Mouse (Mus musculus): ENCODE results near the gene Sh3bp1.
"Not testable (repeated sequence)": the region's sequence is repeated elsewhere in the genome, so short reads cannot be mapped to it uniquely, and the experiment has no call there.

Sh3bp1 gene

DNA sequence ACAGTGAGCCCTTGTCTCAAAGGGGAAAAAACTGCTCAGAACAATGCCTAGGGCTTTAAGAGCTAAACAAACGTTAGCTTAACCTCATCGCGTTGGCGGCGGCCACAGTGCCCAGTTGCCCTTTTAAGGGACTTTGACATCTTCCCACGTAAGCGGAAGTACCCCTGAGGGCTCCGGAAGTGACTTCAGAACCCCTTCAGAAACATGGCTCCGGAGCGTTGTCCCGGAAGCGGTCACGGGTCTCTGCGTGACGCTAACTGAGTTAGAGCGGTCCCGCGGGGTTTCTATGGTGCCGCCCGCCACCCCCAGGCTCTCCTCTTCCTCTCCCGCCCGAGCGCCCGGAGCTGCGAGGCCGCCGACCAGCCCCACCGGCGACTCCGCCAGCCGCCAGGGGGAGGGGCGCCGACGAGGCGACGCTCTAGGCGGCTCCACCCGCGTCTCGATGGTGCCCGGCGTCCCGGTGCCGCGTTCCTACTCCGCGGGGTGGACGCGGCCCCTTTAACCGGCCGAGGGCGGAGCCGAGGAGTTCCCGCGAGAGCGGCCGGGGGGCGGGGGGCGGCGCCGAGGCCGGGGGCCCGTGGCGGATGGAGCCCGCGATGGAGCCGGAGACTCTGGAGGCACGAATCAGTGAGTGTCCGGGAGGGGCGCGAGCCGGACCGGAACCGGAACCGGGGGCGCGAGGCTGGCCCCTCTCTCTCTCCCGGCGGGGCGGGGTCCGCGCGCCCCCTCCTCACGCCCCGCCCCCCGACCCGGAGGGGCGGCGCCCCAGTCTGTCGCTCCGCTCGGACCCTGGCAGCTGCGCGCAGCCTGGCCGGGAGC, 22.4 kb upstream of the Sh3bp1 start, which contains the start of gene Gga1:
TSS of gene Gga1 (plus strand) at position 200 of the 819 bp plus-strand sequence.
- peak; percentile 95 for DNase-seq (ENCODE audit: extremely low read depth, low read depth, low spot score)

- DNase-seq (ENCODE audit: extremely low read depth, low read depth, low spot score): no peak
These were observed 21.7 kb upstream of the Sh3bp1 start for GRCm38 (mm10) chr15:78877810-78878390.

DNA sequence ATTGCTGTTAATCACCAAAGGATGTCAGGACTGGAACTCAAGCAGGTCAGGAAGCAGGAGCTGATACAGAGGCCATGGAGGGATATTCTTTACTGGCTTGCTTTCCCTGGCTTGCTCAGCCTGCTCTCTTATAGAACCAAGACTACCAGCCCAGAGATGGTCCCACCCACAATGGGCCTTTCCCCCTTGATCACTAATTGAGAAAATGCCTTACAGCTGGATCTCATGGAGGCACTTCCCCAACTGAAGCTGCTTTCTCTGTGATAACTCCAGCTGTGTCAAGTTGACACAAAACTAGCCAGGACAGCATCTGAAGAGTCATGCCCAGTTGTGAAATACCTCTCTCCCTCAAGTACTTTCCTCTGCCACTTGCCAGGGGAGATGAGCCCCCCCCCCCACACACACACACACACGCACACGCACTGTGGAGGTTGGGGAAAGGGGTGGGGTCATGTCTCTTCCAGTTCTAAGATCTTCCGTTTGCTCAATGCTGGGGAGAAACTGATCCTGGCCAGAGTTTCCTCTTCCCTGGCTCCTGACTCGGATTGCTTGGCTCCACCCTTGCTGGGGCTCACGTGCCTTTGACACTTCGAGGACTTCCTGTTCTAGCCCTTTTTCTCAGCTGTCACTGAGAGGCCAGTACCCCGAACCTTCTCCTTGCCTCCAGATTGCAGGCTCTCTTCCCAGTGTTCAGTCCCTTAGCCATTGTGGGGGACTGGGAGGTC, 20.6 kb upstream of the Sh3bp1 start:
- DNase-seq (ENCODE audit: extremely low read depth, low read depth, low spot score): not testable (repeated sequence)

- DNase-seq (ENCODE audit: extremely low read depth, low read depth, low spot score): no peak
These were observed 19.1 kb upstream of the Sh3bp1 start for GRCm38 (mm10) chr15:78880432-78880831.

DNA sequence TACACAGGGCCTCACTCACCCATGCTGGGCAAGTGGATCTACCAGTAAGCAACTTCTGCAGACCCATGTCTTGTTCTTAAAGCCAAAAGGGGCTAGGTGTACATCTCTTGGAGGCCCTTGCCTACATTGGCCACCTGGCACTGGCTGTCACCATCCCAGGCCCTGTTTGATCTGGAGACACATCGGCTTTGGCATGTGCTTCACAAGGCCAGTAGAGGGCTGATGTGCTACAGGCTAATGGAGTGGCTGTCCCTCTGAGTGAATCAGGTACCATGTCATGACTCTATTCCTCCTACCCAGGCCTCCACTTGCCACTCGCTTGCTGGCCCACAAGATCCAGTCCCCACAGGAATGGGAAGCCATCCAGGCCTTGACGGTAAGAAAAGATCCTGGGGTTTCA, 17.7 kb upstream of the Sh3bp1 start:
- DNase-seq (ENCODE audit: extremely low read depth, low read depth, low spot score): no peak

- DNase-seq (ENCODE audit: extremely low read depth, low read depth, low spot score): no peak
These were observed 10.1 kb upstream of the Sh3bp1 start for GRCm38 (mm10) chr15:78889401-78889853.

- no peak for DNase-seq (ENCODE audit: extremely low read depth, low read depth, low spot score)
These were observed 7.1 kb upstream of the Sh3bp1 start for GRCm38 (mm10) chr15:78892440-78892839.

GRCm38 (mm10) chr15:78894726-78895125, 4.8 kb upstream of the Sh3bp1 start:
- no peak for DNase-seq (ENCODE audit: extremely low read depth, low read depth, low spot score)

- DNase-seq (ENCODE audit: extremely low read depth, low read depth, low spot score): no peak
These were observed 3.8 kb upstream of the Sh3bp1 start for GRCm38 (mm10) chr15:78895741-78896140.

DNA sequence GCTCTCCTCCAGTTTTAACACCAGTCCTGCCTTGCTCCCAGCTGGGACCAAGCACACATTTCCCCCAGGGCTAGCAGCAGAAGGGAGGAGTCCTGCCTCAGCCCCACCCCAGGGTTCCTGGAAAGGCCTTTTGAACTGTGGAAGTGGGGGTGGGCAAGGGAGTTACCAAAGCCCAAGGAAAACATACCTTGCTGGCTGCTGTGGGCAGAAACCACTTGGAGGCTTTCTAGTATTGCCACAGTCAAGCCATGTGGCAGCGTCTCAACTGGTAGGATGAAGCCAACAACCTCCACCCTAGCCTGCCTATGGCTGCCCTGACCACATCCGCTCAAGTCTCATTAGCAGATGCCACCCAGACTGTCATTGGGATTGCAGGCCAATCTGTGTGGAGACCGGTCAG, 3.4 kb upstream of the Sh3bp1 start:
- DNase-seq (ENCODE audit: extremely low read depth, low read depth, low spot score): peak; percentile 90

DNA sequence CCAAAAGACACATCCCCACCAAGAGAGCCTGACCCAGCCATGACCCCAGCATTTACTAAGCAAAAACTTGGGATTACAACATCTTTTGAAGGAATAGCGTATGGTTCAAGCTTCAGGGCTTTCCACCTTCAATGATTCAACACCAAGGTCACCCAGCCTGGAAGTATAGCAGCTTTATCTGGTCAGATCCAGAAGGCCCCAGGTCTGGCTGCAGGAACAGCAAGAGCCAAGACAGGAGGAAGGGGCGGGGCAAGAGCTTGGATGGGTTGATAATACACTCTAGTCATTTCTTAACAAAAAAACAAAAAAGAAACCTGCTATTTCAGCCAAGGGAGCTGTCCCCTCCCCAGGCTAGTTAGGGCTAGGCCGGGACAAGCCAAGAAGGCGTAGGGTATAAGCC, 2.1 kb upstream of the Sh3bp1 start:
- no peak for DNase-seq (ENCODE audit: extremely low read depth, low read depth, low spot score)

- no peak for DNase-seq (ENCODE audit: extremely low read depth, low read depth, low spot score)
These were observed 1.0 kb upstream of the Sh3bp1 start for GRCm38 (mm10) chr15:78898507-78899001.

GRCm38 (mm10) chr15:78899409-78899739, 194 bp upstream of the Sh3bp1 start, which contains the start of gene Gm49510:
Gene Gm49510 (plus strand): TSS chr15:78899667.
- no peak for DNase-seq (ENCODE audit: extremely low read depth, low read depth, low spot score)

DNA sequence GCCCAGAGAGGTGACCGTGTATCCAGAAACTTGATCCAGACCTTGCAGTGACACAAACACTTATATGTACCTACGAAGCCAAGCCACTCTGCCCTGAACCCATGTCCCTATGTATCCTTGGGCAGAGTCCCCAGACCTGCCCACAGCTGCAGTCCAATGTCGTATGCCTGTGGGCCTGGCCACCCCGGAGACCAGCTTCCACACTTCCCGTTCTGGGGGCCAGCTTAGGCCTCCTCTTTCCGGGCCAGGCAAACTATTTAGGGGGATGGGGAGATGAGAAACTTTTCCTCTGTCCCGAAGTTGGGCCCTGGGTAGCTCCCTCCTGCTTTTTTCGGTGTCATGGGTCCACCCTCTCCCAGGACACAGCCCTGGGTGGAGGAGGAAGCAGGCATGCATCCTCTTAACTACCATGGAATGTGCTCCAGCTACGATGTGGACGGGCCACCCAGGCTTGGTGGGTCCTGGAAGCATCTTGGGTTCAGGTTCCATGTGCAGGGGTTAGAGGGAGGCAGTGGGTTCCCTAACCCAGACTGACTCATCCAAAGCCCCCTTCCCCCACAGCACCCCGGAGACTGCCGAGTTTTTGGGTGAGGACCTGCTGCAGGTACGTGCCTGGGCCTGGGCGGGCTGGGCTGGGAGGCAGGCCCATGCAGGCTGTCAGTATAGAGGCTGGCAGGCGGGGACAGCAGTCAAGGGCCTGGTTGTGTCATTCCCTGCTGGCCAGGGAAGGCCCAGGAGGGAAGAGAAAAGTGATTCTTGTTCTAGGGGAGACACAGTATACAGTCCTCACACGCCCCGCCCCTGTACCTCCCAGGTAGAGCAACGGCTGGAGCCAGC, 1.2 kb downstream of the Sh3bp1 start:
- DNase-seq (ENCODE audit: extremely low read depth, low read depth, low spot score): no peak

DNA sequence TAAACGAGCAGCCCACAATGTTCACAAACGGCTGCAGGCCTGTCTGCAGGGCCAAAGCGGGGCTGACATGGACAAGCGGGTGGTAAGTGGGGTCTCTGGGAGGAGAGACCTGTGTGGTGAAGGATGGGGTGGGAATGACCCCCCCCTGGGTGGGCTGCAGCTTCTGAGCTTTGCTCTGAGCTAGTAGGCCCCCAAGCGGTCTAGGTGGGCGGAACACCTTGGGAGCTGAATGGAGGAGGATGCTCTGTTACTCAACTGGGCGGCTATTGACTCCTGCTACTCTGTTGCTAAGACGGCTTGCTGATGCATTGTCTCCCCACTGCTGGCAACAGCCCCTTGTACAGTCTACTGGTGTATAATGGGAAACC, 1.8 kb downstream of the Sh3bp1 start:
- no peak for DNase-seq (ENCODE audit: extremely low read depth, low read depth, low spot score)

DNA sequence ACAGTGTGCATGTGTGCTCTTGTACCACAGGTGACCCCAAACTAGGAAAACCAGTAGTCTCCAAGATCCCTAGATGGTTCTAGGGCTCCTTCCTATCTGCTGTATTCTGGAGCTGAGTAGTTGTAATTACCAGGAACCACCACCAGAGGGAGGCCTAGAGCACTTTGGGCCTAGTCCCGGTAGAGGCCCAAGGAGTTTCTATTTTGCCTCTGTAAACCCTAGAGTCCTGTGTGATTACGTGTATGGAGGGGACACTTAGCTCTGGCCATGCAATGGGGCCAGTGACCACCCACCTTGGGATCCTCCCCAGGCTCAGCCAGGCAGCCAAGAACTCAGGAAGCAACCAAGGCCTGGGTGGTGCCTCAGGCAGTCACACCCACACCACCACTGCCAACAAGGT, 3.7 kb downstream of the Sh3bp1 start:
- no peak for DNase-seq (ENCODE audit: extremely low read depth, low read depth, low spot score)

DNA sequence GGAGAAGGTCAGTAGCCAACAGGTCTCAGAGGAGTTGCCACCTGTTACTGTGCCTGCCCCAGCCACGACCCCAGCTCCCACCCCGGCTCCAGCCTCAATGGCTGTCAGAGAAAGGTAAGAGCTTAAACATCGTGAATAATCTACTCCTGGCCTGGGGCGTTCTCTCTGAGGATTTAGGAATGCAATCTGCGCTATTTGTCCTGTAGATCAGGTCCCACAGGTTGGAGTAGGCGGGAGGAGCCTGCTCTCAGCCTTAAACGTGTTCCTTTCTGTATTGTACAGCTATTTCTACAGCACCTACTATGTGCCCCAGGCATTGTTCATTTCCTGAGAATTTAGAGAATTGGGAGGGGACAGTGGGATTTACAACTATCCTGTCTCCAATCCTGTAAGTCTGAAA, 8.8 kb downstream of the Sh3bp1 start:
- DNase-seq (ENCODE audit: extremely low read depth, low read depth, low spot score): peak; percentile 70

DNA sequence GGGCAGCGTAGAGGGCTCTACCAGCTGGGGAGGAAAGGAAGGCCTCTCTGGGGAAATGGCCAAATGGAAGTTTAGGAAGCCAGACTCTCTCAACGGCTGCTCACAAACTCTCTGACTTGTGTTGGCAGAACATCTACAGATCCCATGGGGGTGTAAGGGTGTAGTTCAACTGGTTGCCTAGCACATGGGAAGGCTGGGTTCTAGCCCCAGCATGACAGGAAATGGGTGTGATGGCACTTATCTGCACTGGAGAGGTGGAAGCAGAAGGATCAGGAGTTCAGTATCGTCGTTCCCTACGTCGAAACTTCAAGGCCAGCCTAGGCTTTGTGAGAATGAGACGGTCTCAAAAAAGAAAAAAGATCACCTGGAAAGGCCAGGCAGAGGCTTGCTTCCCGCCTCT, 9.4 kb downstream of the Sh3bp1 start:
- DNase-seq (ENCODE audit: extremely low read depth, low read depth, low spot score): no peak

GRCm38 (mm10) chr15:78912040-78912439, 12.5 kb downstream of the Sh3bp1 start:
- no peak for DNase-seq (ENCODE audit: extremely low read depth, low read depth, low spot score)

GRCm38 (mm10) chr15:78913632-78914090, 14.1 kb downstream of the Sh3bp1 start, which contains the start of gene Pdxp:
Gene Pdxp (plus strand): TSS chr15:78913919.
- DNase-seq (ENCODE audit: extremely low read depth, low read depth, low spot score): peak; percentile 74

All from fat pad, adult 2 months (tissue).